Mouse (Mus musculus) spleen, adult 2 months (tissue): Measurements from ENCODE around the gene Mfsd4a. TPM values are rescaled to one million over a fixed set of nuclear protein-coding genes. Genes with fewer than 3 reads are reported as not detected.
A peak's percentile ranks its signal among the peaks of the same experiment; 100 is the strongest.

Source experiments
- DNase-seq, 2 experiments: peaks; one replicate each; pipeline versions ENCODE4 v3.0.0 to v3.0.0-alpha.2; 2012 to 2021; ENCODE audit warnings: low spot score in 2 of 2, low read depth in 1 of 2
- H3K27ac ChIP-seq: fragments of 200-500 bp; 2 replicates; pipeline ENCODE4 v1.5.1; 2012; ENCODE audit warnings: low read length, inconsistent platforms; ENCODE audit not compliant: insufficient read depth
- H3K27me3 ChIP-seq: fragments of 200-500 bp; 2 replicates; pipeline ENCODE4 v1.6.1; 2012; ENCODE audit warnings: mild to moderate bottlenecking, moderate library complexity, low read length, inconsistent platforms; ENCODE audit not compliant: control insufficient read depth, insufficient read depth
- H3K36me3 ChIP-seq: fragments of 200-500 bp; 2 replicates; pipeline ENCODE4 v1.6.1; 2012; ENCODE audit warnings: mild to moderate bottlenecking, low read length, inconsistent platforms; ENCODE audit not compliant: control insufficient read depth, insufficient read depth
- H3K4me1 ChIP-seq: fragments of 200-500 bp; 2 replicates; pipeline ENCODE4 v1.6.1; 2011; ENCODE audit warnings: inconsistent platforms; ENCODE audit not compliant: control insufficient read depth, insufficient read depth, insufficient read length
- H3K4me3 ChIP-seq: fragments of 200-500 bp; 2 replicates; pipeline ENCODE4 v1.5.1; 2011; ENCODE audit warnings: mild to moderate bottlenecking, inconsistent platforms; ENCODE audit not compliant: insufficient read depth, insufficient read length; ENCODE audit errors: extremely low read depth
- CTCF ChIP-seq: fragments of 200-500 bp; IDR thresholded peaks from 2 replicates; pipeline ENCODE4 v1.5.1; 2011; ENCODE audit warnings: mild to moderate bottlenecking, inconsistent platforms; ENCODE audit not compliant: insufficient read depth, insufficient read length, insufficient replicate concordance; ENCODE audit errors: extremely low read depth
- POLR2A ChIP-seq: fragments of 200-500 bp; IDR thresholded peaks from 2 replicates; pipeline ENCODE4 v1.6.1; 2011; ENCODE audit warnings: low read depth, low read length, inconsistent platforms
- WGBS: fragments of 180-500 bp; shearing (Covaris S2); methylation state at CpG from one replicate; pipeline ENCODE4 v1.1.7; 2018; 5-methylcytosine and 5-hydroxymethylcytosine counted together
- polyA plus RNA-seq: library from polyadenylated mRNA; depleted of rRNA; stranded (reverse); fragments of >200 nt; gene quantifications from 2 replicates; pipeline ENCODE4 v1.2.3, GENCODE M21; 2012; rRNA removed

Mfsd4a gene
- polyA plus RNA-seq = 1.0 and 1.1 TPM in 2 replicates

- peak in 1 of 2 experiments; percentile 29 for DNase-seq
- H3K27ac ChIP-seq = no peak within 1 kb of the TSS
- TF ChIP-seq CTCF (no peak), POLR2A (no peak)
- peaks cover 9% of the 10 kb centered on the region; the same call in 1 of the 2 replicates for H3K4me1 ChIP-seq
- peak within 1 kb of the TSS; percentile 51; the same call in 1 of the 2 replicates for H3K4me3 ChIP-seq
- WGBS = 2% methylated on average over 70 of the region's 80 CpGs
- peaks cover 6% of the 10 kb centered on the region for H3K27me3 ChIP-seq
- no peaks in the 10 kb centered on the region for H3K36me3 ChIP-seq
These were observed at the start of gene Mfsd4a for GRCm38 (mm10) chr1:132067261-132068255. TSS of gene Mfsd4a (minus strand) at chr1:132068062.

GRCm38 (mm10) chr1:132116606-132117005 is 48.7 kb upstream of the Mfsd4a start:
- Histone ChIP-seq H3K27ac (no peak overlapping the region), H3K36me3 (no peaks in the 10 kb centered on the region), H3K4me1 (no peaks in the 10 kb centered on the region), H3K27me3 (no peaks in the 10 kb centered on the region), H3K4me3 (no peak overlapping the region)
- TF ChIP-seq CTCF (peak; percentile 78; the same call in 1 of the 2 replicates), POLR2A (no peak)
- WGBS = 30% methylated on average over 18 of the region's 18 CpGs
- DNase-seq = peak; percentile 29 to 64

- WGBS = 59% methylated on average over 3 of the region's 3 CpGs
- no peak for DNase-seq
- H3K36me3 ChIP-seq = no peaks in the 10 kb centered on the region
- no peaks in the 10 kb centered on the region for H3K4me1 ChIP-seq
- H3K27ac ChIP-seq = no peak overlapping the region
- TF ChIP-seq POLR2A (no peak), CTCF (no peak)
- no peak overlapping the region for H3K4me3 ChIP-seq
- no peaks in the 10 kb centered on the region for H3K27me3 ChIP-seq
These were observed 45.2 kb upstream of the Mfsd4a start for GRCm38 (mm10) chr1:132113098-132113497.

- no peak for TF ChIP-seq CTCF
- no peak for TF ChIP-seq POLR2A
- Histone ChIP-seq H3K4me1 (no peaks in the 10 kb centered on the region), H3K27ac (no peak overlapping the region), H3K4me3 (no peak overlapping the region), H3K27me3 (no peaks in the 10 kb centered on the region), H3K36me3 (no peaks in the 10 kb centered on the region)
- no peak for DNase-seq
- WGBS = 89% methylated on average over 8 of the region's 8 CpGs
These were observed 44.6 kb upstream of the Mfsd4a start for GRCm38 (mm10) chr1:132112426-132112825.

GRCm38 (mm10) chr1:132111411-132111810 is 43.5 kb upstream of the Mfsd4a start:
- no peak overlapping the region for H3K4me3 ChIP-seq
- no peaks in the 10 kb centered on the region for H3K4me1 ChIP-seq
- H3K36me3 ChIP-seq = no peaks in the 10 kb centered on the region
- H3K27ac ChIP-seq = no peak overlapping the region
- WGBS = 88% methylated on average over 1 of the region's 1 CpGs
- no peak for TF ChIP-seq CTCF
- no peak for TF ChIP-seq POLR2A
- no peaks in the 10 kb centered on the region for H3K27me3 ChIP-seq
- DNase-seq = no peak

- 9% methylated on average over 2 of the region's 2 CpGs for WGBS
- Histone ChIP-seq H3K27me3 (no peaks in the 10 kb centered on the region), H3K27ac (no peak overlapping the region), H3K36me3 (no peaks in the 10 kb centered on the region), H3K4me1 (no peaks in the 10 kb centered on the region), H3K4me3 (no peak overlapping the region)
- no peak for TF ChIP-seq CTCF
- no peak for TF ChIP-seq POLR2A
- no peak for DNase-seq
These were observed 41.5 kb upstream of the Mfsd4a start for GRCm38 (mm10) chr1:132109368-132109767.
